Mouse (Mus musculus): ENCODE data around the gene Vstm2l.

The Vstm2l gene

DNA sequence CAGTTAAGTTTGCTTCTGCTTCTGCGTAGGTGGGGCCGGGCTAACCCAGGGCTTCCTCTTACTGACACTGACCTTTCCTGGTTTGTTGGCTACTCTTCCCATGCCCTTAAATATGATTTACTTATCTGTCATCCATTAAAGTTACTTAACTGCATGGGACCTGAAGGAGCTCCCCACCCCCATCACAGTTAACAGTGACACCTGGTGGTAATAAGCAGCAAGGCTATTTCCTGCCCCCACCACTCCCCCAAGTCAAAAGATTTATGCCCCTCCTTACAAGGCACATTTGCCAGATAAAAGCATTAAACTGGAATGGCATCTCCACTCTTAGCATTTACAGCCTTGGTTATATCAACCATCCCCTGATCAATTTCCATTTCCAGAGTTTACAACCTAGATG lies 75.5 kb downstream of the Vstm2l start:
- peak; percentile 23 for DNase-seq (ENCODE audit: extremely low spot score, low spot score)

DNA sequence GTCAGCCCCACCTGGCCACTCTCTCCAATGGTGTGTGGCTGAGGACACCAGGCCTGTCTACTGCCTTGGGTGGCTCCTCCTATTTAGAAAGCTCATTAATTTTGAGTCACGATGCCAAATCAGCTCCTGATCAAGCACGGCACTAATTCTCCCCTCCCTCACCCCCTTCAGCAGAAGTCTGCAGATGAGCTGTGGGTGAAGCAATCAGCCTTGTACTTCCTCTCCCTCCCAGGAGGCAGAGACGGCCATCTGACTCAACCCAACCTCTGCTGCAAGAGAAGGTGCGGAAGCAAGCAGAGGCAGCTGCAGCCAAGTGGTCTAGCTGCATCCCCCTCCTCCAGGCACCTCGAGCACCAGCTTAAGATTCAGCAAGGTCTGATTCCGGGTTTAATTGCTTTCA lies 76.6 kb downstream of the Vstm2l start:
- DNase-seq (ENCODE audit: extremely low spot score, low spot score), result no peak

DNA sequence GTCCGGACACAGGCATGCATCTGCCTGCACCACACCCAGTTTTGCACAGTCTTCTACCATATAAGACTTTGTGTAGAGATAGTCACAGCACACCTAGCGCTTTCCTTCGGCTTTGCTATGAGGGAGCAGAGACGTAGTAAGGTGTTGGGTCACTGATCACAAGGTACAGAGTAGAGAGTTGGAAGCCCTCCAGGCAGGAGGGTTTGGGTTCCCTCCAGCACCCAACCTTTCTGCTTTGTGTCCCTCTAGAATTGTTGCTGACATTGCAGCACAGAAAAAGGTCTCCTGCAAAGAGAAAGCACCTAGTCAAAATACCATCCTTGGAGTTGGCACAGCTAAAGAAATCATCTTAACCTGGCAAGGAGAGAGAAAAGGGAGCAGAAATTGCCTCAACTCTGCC lies 78.0 kb downstream of the Vstm2l start:
- no peak for DNase-seq (ENCODE audit: extremely low spot score, low spot score)
